Mouse (Mus musculus) cerebellum, adult 2 months (tissue): ENCODE results near the gene Ldha.

Source experiments
- CTCF ChIP-seq: fragments of 200-500 bp; IDR thresholded peaks from 2 replicates; pipeline ENCODE4 v1.5.1; 2011; ENCODE audit warnings: low read depth, mild to moderate bottlenecking, control low read depth, low read length, moderate library complexity, borderline replicate concordance; ENCODE audit not compliant: insufficient read depth
- POLR2A ChIP-seq: fragments of 200-500 bp; IDR thresholded peaks from 2 replicates; pipeline ENCODE4 v1.6.1; 2011; ENCODE audit warnings: low read length, control low read depth, borderline replicate concordance; ENCODE audit not compliant: insufficient read depth

- TF ChIP-seq POLR2A, result no peak
- TF ChIP-seq CTCF, result no peak
Measured at GRCm38 (mm10) chr7:46845978-46846485, 4.8 kb downstream of the Ldha start.
